Mouse (Mus musculus): Measurements from ENCODE around the gene Cluh.

The Cluh gene

DNA sequence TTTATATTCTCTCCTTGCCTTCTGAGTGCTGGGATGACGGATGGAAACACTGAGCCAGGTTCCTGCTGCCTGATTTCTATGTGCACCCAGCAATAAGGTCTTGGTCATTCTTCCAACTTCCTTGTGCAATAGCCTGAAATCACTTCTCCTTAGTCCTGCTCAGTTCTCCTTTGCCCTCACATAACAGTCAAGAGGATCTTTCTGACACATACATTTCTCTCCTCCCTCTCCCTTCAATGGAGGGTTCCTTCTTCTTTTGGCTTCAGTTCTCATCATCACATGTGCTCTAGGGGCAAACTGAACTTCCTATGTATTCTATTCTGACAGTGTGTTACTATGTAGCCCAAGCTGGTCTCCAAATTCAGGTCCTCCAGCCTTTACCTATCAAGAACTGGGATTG, 1.3 kb upstream of the Cluh start:
- DNase-seq (ENCODE audit: low spot score in 2 of 2): peak in 1 of 2 experiments; percentile 23

DNA sequence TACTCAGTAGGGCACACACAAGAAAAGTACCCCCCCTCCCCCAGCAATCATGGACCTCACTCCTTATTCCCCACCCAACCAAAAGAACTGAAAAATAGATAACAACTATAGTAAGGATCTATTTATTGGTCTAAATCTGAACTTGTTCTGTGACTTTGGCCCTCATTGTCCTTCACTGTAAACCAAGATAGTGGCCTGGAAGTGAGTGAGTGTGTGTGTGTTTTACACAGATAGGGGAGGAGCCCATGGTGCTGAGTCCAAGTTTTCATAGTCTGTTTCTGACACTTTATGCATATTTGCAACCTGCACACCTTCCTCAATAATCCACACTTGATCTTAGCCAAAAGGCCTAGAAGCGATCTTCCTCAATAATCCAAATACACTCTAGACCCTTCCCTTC, 619 bp upstream of the Cluh start:
- no peak for DNase-seq (ENCODE audit: low spot score in 2 of 2)

DNA sequence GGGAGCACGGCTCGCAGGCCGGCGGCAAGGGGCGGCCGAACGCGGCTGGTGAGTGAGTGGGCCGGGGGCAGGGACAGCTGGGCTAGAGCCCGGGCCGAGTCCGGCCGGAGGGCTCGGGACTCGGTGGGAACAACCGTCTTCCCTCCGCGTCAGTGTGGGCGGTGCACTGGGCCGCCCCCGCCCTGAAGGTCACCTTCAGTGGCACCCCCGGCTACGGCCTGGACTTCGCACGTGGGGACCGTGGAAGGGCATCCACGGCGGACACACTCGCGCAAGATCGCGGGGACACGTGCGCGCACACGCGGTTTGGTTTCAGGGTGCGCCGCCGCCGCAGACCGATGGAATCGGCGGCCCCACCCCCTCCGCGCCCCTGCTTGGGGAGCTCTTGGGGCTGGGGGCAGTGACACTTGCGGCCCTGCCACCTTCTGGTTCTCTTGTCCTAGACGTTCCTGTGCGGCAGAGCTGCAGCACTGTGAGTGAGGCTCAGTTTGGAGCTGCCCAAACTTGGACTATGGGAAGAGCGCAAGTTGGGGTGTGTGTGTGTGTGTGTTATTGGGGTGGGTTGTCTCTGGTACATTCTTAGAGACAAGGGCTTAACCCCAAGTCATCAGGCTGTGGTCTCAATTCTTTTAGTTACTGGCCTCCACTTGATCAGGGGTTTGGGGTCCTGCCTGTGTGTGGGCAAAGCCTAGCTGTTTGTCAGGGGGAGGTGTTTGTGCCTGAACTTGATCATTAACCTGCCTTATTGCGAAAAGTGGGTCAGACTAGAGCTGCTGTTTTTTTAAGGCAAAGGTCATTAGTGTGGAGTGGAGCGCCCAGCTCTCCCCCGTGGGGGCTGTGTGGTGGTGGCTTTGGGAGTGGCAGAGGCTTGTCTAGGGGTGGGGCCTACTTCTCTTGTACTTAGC, 604 bp downstream of the Cluh start:
- peak in 1 of 2 experiments; percentile 16 for DNase-seq (ENCODE audit: low spot score in 2 of 2)

DNA sequence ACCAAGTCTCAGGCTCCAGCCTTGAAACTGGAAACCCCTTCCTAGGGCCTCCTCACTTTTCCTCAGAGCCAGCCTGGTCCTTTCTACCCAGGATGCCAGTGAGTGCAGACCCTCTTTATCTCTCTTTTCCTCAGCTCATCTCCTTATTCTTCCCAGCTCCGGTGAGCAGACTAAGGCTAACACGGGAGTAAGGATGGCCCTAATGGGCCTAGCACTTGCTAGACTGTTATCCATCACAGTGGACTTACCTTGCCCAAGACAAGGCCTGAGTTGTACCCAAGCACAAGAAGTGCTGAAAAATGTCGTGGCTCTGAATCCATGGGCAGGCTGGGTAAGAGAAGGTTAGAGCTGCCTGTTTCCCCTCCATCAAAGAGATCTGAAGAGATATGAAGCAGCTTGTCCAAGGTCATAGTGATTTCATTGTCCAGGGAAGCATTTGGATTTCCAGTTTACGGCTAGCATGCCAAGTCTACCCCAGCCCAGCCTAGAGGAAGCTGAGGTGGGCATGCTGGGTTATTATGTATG, 1.3 kb downstream of the Cluh start:
- no peak for DNase-seq (ENCODE audit: low spot score in 2 of 2)

DNA sequence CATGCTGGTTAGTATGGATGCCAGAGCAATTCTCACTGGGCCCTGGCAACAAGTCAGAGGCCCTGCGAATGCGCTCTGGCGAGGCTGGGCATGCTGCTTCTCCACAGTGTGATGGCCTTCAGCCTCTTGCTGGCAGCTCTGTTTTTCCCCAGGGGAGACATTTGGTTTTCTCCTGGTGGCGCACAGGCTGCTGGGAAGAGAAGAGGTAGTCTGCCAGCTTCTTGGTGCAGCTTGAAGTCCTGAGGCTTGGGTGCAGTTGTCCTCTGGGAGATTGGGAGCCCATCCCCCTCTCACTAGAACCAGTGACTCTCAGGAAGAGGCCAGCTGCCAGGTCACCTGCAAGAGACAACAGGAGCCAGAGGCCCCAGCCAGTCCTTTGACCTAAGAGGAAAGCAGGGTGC, 3.5 kb downstream of the Cluh start:
- DNase-seq (ENCODE audit: low spot score in 2 of 2): peak; percentile 60 to 67

DNA sequence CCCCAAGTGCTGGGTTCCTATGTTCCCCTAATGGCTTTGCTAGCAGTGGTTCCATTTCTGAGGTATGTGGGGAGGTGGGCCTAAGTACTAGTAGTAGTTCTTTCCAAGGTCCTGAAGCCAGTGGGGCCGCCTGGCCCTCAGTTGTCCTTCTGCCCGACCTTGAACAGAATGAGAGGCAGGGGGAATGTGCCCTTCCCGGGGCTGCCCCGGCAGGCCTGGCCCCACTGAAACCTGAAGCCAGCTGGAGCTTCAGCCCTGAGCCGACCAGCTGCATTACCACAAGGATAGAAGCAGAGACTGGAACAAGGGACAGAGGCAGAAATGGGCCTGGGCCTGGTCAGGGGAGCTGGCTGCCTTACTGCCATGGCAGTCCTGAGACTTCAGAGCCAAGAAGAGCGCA, 4.1 kb downstream of the Cluh start:
- DNase-seq (ENCODE audit: low spot score in 2 of 2): peak; percentile 27 to 43

DNA sequence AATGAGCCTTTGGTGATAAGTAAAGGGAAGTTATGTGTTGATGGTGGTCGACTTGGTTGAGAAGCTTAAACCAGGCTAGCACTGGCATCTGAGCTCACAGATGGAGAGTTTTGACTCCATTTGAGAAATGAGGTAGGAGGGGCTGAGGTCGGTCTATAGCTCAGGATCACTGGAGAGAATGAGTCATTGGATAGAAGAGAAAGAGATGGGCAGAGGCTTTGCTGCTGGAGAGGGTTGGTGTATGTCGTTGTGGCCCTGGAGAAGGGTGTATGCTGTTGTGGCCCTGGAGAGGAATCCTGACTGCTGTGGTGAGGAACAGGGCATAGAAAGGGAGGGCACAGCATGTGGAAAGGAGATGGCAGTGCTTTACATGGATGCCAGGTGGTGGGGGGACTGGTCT, 6.6 kb downstream of the Cluh start:
- no peak for DNase-seq (ENCODE audit: low spot score in 2 of 2)

- no peak for DNase-seq (ENCODE audit: low spot score in 2 of 2)
These were observed 11.0 kb downstream of the Cluh start for GRCm38 (mm10) chr11:74660336-74660735.

GRCm38 (mm10) chr11:74661641-74662040, 12.3 kb downstream of the Cluh start:
- DNase-seq (ENCODE audit: low spot score in 2 of 2): no peak

DNA sequence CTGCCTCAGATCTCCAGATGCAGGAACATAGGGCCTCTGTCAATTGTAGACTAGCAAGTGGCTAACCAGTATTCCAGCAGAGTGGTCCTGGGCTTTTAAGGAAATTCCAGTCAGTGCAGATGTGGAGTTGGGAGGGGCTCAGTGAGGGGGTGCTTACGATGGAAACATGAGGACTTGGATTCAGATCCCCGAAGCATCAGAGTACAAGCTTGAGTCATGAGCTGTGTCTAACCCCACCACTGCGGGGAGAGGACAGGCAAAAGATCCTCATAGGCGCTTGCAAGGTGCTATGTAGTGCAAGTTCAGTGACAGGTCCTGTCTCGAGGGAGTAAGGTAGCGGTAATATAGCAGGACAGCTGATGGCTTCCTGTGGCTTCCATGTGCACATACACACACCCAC, 12.9 kb downstream of the Cluh start:
- DNase-seq (ENCODE audit: low spot score in 2 of 2): no peak

GRCm38 (mm10) chr11:74664279-74664678, 15.0 kb downstream of the Cluh start:
- DNase-seq (ENCODE audit: low spot score in 2 of 2): no peak

DNA sequence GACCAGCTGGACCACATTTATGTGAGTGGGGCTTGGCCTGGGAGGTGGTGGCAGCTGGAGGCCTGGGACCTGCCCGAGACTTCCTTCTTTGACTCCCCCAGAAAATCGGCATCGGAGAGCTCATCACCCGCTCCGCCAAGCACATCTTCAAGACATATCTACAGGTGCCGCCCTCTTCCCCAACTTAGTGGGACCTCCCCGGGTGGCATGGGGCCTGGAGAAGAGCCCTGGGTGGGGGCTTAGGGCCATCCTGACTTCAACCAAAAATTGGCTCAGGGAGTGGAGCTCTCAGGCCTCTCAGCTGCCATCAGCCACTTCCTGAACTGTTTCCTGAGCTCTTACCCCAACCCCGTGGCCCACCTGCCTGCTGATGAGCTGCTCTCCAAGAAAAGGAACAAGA, 15.6 kb downstream of the Cluh start:
- DNase-seq (ENCODE audit: low spot score in 2 of 2): no peak

- DNase-seq (ENCODE audit: low spot score in 2 of 2): no peak
These were observed 16.5 kb downstream of the Cluh start for GRCm38 (mm10) chr11:74665631-74666283.

DNA sequence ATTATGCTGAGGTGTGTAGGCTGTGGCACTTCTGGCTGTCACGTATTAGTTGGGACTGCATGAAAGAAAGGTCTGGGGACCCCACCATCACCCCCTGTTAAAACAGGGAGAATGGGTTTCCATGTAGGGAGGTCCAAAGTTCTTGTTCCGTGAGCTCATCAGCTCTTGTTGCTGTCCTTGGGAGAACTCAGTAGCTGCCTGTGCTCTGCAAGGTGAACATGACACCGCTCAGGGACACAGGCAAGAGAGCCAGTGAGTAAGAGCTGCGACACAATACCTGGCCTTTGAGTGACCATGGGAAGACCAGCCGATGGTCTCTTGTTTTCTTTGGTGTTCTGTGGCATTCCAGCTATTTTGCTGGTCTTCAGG, 17.0 kb downstream of the Cluh start:
- DNase-seq (ENCODE audit: low spot score in 2 of 2): no peak

GRCm38 (mm10) chr11:74666776-74667581, 17.7 kb downstream of the Cluh start:
- DNase-seq (ENCODE audit: low spot score in 2 of 2): no peak

- no peak for DNase-seq (ENCODE audit: low spot score in 2 of 2)
These were observed 18.3 kb downstream of the Cluh start for GRCm38 (mm10) chr11:74667582-74668010.

DNA sequence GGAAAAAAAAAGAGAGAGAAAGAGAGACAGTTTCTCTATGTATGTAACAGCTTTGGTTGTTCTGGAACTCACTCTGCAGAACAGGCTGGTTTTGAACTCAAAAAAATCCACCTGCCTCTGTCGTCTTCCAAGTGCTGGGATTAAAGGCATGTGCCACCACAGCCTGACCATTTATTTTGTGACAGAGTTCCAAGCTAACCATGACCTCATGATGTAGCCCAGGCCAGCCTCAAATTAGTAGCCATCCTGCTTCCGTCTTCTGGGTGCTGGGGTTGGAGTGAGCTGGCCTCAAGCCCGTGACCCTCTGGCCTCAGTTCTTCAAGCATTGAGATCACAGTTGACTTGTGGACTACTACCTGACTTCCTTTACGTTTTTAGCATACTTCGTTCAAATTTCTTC, 19.2 kb downstream of the Cluh start:
- DNase-seq (ENCODE audit: low spot score in 2 of 2): no peak

DNA sequence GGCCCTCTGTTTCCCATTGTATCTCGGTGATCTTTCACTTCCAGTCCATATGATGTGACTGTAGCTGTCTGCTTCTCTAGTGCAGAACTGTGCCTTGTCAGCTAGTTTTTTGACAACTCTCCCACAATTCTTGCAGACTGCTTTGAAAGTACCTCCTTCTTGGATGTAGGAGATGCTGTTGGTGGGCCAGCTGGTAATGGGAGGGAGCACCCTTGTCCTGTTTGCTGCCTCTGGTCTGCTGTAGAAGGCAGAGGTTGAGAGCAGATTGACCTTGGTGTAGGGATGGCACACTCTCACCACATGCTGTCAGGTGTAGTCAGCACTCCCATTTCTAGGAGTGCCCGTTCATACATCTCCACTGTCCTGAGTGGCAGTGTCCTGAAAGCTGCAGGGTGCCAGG, 19.7 kb downstream of the Cluh start:
- no peak for DNase-seq (ENCODE audit: low spot score in 2 of 2)

GRCm38 (mm10) chr11:74670151-74670550, 20.9 kb downstream of the Cluh start:
- DNase-seq (ENCODE audit: low spot score in 2 of 2): no peak

GRCm38 (mm10) chr11:74671013-74671412, 21.7 kb downstream of the Cluh start:
- no peak for DNase-seq (ENCODE audit: low spot score in 2 of 2)

DNA sequence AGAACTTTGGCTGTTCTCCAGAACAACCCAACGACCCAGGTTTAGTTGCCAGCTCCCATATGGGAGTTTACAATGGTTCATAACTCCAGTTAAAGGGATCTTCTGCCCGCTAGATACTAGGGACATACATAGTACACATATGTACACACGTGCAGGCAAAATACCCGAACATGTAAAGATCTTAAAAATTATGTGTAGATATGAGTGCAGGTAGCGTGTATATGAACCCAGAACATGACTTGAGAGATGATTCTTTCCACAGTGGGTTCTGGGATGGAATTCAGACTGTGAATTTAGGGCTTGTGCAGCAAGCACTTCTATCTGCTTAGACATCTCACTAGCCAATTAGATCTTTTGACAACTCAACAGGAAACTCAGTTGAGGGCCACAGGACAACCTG, 22.5 kb downstream of the Cluh start:
- no peak for DNase-seq (ENCODE audit: low spot score in 2 of 2)

DNA sequence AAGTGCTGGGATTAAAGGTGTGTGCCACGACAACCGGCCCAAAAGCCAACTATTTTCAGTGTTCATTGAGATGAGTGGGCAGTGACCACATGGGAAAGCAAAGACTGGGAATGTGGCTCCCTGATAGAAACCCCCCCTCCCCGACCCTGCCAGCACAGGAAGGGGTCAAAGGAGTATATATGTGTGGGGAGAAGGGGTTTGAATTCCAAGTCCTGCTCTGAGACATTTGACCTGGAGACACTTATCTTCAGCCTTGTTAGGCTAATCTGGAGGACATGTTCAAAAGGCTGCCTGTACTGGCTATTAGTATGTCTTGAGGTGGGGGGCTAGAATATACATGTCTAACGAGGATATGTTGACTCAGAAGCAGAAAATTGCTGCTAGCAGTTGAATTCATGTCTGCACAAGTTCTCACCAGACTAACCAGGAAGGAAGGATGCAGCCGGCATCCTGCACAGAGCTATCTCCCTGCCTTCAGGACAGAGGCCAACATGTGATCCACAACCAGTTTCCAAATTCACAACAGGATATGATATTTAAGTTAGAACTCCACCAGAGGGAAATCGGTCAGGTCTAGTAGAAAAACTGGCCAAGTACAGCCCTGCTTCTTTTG, 23.7 kb downstream of the Cluh start:
- DNase-seq (ENCODE audit: low spot score in 2 of 2): no peak

Data from heart, adult 9 months (tissue).